Mouse (Mus musculus) frontal cortex, adult 2 months (tissue): ENCODE measurements around the gene Kif28. TPM values are rescaled to one million over a fixed set of nuclear protein-coding genes. Genes with fewer than 3 reads are reported as not detected.
"Not testable (repeated sequence)": the region's sequence is repeated elsewhere in the genome, so short reads cannot be mapped to it uniquely, and the experiment has no call there.

Experiments
- DNase-seq, 2 experiments: peaks; one replicate each; pipeline ENCODE4 v3.0.0; 2022; ENCODE audit warnings: low spot score in 1 of 2; ENCODE audit errors: extremely low spot score in 1 of 2
- polyA plus RNA-seq: library from polyadenylated mRNA; depleted of rRNA; stranded (reverse); fragments of >200 nt; gene quantifications from 2 replicates; pipeline ENCODE4 v1.2.3, GENCODE M21; 2012

Kif28 gene
- polyA plus RNA-seq, 1 experiment, result 0.12 TPM

DNA sequence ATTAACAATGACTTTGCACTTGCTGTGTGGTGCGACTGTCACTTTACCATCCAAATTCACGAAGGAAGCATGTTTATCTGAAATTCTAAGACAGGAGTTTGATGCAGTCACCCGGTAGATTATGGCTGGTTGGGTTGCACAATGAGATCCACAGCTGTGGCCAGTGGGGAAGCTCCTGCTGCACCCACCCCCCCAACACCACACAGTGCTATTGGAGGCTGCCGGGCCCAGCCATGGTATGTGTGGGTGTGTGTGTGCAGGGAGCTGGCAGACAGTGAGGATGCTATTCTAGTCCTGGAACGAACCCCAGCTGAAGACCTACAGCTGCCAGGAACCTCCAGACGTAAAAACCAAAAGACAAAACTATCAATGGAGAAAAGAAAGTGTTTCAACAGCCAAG lies 35.7 kb downstream of the Kif28 start:
- peak; percentile 78 to 85 for DNase-seq

DNA sequence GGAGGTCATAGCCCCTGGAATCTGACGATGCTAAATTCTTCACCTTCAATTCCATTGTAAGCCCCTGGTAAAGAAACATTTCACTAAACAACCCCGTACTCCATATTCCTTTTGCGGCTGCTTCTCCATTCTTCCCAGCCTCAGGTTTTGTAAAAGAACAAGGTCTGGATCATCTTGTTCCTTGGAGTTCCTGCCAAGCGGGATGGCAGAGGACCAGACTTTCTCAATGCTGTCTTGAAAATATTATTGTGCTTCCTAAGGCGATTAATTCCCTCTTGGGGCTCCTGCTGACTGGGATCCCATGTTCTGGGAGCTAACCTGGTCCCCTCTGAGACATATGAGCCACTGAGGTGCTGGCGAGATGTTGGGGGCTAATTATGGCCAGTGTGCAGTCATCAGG lies 39.9 kb downstream of the Kif28 start:
- peak; percentile 28 to 73 for DNase-seq

DNA sequence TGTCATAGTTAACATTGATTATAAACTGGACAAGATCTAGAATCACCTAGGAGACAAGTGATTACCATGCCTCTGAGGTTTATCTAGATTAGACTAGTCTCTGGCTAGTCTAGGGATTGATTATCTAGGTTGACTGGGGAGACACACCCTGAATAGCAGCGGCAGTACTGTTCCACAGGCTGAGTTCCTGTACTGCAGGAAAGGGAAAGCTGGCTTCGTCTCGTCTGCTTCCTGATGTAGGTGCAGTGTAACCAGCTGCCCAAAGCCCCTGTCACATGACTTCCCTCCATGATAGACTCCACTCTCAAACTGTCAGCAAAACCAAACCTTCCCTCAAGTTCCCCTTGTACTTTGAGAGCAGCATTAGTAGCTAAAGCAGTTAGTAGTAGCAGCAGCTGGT lies 40.9 kb downstream of the Kif28 start:
- no peak for DNase-seq

- no peak for DNase-seq
Observed at GRCm38 (mm10) chr1:179689479-179689878, 55.6 kb downstream of the Kif28 start.

GRCm38 (mm10) chr1:179688914-179689313 lies 56.2 kb downstream of the Kif28 start:
- DNase-seq, result no peak

DNA sequence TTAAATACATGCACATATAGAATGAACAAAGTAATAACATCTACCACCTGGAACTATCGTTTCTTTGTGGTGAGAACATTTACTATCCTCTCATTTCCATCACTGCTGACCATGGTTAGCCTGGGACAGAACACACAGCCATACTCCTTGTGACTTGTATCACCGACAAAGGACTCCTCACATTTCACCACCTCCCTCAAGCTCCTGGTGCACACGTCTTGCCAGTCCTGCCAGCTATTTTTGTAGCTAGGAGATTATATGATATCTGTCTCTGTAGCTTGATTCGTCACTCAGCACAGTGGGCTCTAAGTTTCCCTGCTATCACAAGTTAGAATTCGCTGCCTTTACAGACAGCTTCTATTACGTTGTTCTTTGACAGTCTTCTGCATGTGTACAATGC lies 56.7 kb downstream of the Kif28 start:
- no peak for DNase-seq

- no peak for DNase-seq
Observed at GRCm38 (mm10) chr1:179687966-179688365, 57.1 kb downstream of the Kif28 start.

DNA sequence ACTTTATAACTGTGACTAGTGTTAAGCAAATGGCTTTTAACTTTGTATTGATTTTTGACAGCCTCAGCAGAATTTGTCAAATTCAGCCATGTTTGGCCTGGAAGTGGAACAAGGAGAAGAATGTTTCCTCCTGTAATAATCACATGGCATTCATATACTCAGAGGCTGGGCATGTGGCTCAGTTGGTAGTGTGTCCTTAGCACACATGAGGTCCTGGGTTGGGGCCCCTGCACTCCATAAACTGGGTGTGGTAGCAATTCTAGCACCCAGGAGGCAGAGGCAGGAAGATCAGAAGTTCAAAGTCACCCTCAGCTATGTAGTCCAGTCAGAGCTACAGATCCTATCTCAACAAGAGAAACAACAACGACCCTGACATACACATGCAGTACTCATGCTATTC lies 57.8 kb downstream of the Kif28 start:
- no peak for DNase-seq

DNA sequence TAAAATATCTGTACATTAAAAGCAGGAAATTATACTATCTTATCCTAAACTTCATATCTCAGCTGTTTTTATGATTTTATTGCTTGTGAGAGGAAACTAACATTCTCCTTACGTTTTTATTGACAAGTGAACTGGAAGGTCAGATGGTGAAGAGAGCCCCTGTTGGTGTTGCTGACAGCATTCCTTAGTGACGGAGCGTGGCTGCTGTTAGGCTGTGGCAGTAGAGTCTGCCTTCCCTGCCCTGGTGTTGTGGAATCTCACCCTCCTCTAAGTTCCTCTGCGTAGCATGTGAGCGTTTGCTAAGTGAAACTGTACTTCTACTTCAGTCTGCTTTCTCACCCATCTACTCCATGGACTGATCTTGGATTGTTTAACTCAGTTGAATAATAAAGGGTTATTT lies 58.3 kb downstream of the Kif28 start:
- no peak for DNase-seq

- DNase-seq, result no peak
Observed at GRCm38 (mm10) chr1:179686348-179686747, 58.7 kb downstream of the Kif28 start.

- not testable (repeated sequence) for DNase-seq
Observed at GRCm38 (mm10) chr1:179682753-179683152, 62.3 kb downstream of the Kif28 start.

DNA sequence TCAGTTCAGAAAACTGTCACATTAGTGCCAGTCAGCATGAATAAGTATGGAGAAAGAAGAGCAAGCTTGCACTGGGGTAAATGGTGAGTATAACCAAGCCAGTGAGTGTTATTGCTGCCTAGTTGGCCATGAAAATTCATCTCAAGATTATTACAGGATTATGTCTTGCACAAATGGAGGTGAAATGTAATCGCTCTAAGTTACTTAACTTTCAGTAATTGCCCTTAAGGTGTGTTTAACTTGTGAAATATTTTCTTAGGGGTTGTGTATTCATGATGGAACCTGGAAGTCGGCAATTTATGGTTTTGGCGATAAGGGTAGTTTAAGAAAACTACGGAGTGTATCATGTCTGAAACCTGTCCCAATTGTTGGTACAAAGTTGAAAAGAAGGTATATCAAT lies 65.7 kb downstream of the Kif28 start:
- DNase-seq, result no peak

- DNase-seq, result no peak
Observed at GRCm38 (mm10) chr1:179677031-179677430, 68.0 kb downstream of the Kif28 start.

GRCm38 (mm10) chr1:179674355-179674754 lies 70.7 kb downstream of the Kif28 start:
- no peak for DNase-seq

DNA sequence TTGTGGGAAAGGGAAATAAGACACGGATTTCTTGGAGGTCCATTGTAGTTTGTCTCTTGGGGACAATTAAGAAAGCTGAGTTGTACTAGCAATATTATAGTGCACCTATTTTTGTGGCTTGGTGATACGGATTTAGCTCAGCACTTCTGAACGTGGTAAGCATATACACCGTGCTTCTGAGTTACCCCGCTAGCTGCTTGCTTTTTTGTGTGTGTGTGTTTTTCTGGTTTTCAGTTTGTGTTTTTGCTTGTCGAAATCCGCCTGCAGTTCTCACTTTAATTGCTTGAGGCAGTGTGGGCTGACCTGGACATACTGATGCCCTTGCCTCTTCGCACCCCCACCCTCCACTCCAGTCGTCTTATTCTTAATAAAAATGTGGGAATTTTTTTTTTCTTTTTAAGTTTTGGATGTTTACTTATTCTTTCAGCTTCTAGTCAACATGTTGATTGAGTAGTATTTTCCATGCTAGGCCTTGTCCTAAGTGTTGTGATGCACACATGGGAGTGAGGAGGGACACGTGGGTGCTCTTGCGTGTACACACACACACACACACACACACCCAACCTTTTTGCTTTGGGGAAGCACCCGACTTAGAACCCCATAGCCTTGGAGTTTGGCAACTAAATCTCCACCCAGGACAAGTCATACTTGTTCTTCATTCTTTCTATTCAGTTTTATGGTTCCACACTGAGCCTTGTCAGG lies 76.1 kb downstream of the Kif28 start:
- no peak for DNase-seq

DNA sequence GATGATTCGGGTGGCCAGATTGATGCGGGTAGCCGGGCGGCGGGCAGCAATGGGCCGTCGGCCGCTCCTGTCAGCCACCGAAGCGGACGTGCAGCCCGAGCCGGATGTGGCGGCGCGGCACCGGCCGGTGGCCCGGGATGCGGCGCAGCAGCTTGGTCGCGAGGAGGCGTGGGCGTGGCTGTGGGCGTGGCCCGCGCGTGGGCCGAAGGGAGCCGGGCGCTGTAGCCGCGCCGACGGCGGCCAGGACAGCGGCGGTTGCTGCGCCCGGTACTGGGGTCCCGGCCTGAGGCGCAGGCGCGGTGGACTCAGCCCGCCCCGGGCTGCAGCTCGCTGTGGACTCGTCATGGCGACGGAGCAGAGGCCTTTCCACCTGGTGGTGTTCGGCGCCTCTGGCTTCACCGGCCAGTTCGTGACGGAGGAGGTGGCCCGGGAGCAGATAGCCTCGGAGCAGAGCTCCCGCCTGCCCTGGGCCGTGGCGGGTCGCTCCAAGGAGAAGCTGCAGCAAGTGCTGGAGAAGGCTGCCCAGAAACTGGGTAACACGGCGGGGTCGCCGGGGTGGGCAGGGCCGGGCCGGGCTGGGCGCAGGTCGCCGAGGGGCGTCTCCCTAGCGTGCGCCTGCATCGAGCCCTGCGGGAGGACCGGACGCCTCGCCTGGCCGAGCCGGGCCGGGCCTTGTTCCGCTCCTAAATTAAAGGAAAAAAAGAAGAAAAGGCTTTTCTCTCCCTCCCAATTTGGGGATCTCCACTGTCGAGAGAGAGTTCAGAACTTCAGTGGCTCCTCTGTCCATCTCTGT lies 76.9 kb downstream of the Kif28 start, which contains the start of gene Sccpdh:
TSS of gene Sccpdh (plus strand) at position 198 of the 793 bp plus-strand sequence.
- peak; percentile 46 to 82 for DNase-seq

DNA sequence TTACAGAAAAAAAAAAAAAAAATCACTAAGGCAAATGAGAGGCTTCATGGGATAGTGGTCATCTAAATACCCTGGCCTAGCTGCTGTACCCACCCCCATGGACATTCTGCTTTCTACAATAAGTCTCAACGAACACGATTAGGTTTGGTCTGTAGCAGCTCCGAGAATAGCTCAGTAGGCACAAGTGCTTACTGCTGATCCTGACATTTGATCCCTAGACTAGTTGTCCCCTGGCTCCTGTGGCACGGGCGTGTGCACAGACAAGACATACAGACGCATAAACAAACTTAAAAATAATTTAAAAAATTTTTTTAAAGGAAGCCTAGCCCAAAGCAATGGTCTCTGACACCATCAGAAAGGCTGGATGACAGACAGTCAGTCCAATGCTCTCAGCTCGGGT lies 77.6 kb downstream of the Kif28 start:
- DNase-seq, result no peak

DNA sequence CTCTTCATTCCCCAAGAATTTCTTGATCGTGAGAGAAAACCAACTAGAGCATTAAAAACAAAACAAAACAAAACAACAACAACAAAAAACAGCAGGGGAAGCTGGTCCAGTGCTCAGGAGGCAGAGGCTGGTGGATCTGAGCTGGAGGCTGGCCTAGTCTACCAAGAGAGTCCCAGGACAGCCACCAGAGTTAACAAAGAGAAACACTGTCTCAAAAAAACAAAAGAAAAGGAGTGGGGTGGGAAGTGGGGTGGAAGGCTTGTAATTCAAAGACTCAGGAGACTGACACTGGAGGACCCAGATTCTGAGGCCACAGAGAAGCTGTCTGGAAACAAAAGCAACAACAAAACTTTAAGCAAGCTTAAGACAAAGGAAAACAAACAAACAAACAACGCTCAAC lies 78.1 kb downstream of the Kif28 start:
- no peak for DNase-seq

DNA sequence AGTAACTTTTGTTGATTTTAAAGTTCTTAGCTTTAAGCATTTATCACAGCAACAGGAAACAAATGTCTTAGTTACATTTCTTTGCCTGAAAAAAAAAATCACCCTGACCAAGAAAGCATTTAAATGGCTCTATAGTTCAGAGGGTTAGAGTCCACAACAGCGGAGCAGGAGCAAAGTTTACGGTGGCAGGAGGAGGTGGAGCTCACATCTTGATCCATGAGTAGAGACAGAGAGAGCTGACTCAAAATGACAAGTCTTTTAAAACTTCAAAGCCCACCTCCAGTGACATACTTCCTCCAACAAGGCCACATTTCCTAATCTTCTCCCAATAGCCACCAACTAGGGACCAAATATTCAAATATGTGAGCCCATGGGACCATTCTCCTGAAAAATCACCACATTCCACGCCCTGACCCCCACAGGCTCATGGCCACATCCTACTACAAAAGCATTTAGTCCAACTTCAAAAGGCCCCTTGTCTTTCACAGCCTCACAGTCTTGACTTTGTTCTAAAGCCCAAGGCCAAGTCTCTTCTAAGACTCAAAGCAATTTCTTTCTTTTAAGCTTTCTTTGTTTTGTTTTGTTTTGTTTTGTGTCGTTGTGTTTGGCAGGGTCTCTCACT lies 80.7 kb downstream of the Kif28 start:
- no peak for DNase-seq

GRCm38 (mm10) chr1:179663065-179663464 lies 82.0 kb downstream of the Kif28 start:
- DNase-seq, result peak in 1 of 2 experiments; percentile 58

- peak in 1 of 2 experiments; percentile 39 for DNase-seq
Observed at GRCm38 (mm10) chr1:179651224-179651623, 93.8 kb downstream of the Kif28 start.

GRCm38 (mm10) chr1:179650284-179650683 lies 94.8 kb downstream of the Kif28 start:
- no peak for DNase-seq
